ENCODE assay signal across 28 mouse cellular contexts in genomic region chr2:143560384-143560783, GRCm38 (mm10). TPM values are rescaled to one million over a fixed set of nuclear protein-coding genes. Genes with fewer than 3 reads are reported as not detected.
"Had no signal": no experiment of that assay in that cellular context is flagged by ENCODE, and none has a peak within 500 bp of the region (broad histone marks: within the 10 kb centered on the region; RNA-seq: fewer than 3 reads in every experiment).

No protein-coding gene starts in this region.

- H3K9ac ChIP-seq: heart, embryonic 12.5 days; hindbrain, embryonic 12.5 days; hindbrain, embryonic 14.5 days; intestine, embryonic 15.5 days; limb, embryonic 12.5 days; liver, embryonic 13.5 days; liver, embryonic 15.5 days had no signal

- H3K27me3 ChIP-seq: heart, embryonic 12.5 days; hindbrain, embryonic 12.5 days; intestine, embryonic 15.5 days; limb, embryonic 12.5 days; liver, embryonic 13.5 days; liver, embryonic 15.5 days had no signal

- H3K36me3 ChIP-seq: heart, embryonic 10.5 days; heart, embryonic 12.5 days; hindbrain, embryonic 10.5 days; hindbrain, embryonic 12.5 days; intestine, embryonic 15.5 days; limb, embryonic 10.5 days; limb, embryonic 12.5 days; liver, embryonic 13.5 days; liver, embryonic 15.5 days had no signal

- H3K4me1 ChIP-seq: heart, embryonic 10.5 days; heart, embryonic 12.5 days; hindbrain, embryonic 10.5 days; hindbrain, embryonic 12.5 days; intestine, embryonic 15.5 days; limb, embryonic 10.5 days; limb, embryonic 12.5 days; liver, embryonic 13.5 days; liver, embryonic 15.5 days had no signal

- H3K4me3 ChIP-seq: gastrocnemius, adult 2 months; heart, embryonic 10.5 days; heart, embryonic 12.5 days; hindbrain, embryonic 10.5 days; hindbrain, embryonic 12.5 days; intestine, embryonic 15.5 days; limb, embryonic 10.5 days; limb, embryonic 12.5 days; liver, embryonic 13.5 days; liver, embryonic 15.5 days had no signal

- H3K27ac ChIP-seq: gastrocnemius, adult 2 months; heart, embryonic 10.5 days; hindbrain, embryonic 10.5 days; hindbrain, embryonic 12.5 days; hindbrain, embryonic 14.5 days; intestine, embryonic 15.5 days; limb, embryonic 10.5 days; limb, embryonic 12.5 days; liver, embryonic 13.5 days; liver, embryonic 15.5 days had no signal

- H3K9me3 ChIP-seq: heart, embryonic 10.5 days; heart, embryonic 12.5 days; hindbrain, embryonic 10.5 days; hindbrain, embryonic 12.5 days; intestine, embryonic 15.5 days; limb, embryonic 10.5 days; limb, embryonic 12.5 days; liver, embryonic 15.5 days had no signal

- H3K4me2 ChIP-seq: heart, embryonic 12.5 days; hindbrain, embryonic 12.5 days; hindbrain, embryonic 14.5 days; intestine, embryonic 15.5 days; limb, embryonic 12.5 days; liver, embryonic 11.5 days; liver, embryonic 13.5 days; liver, embryonic 15.5 days had no signal

- DNase-seq: gastrocnemius, adult 2 months; gastrocnemius, postnatal 10 days; gastrocnemius, postnatal 25 days; heart, adult 18-20 months; heart, postnatal 10 days; heart, postnatal 4 days; kidney, adult 18-20 months; kidney, adult 8-10 months; kidney, postnatal 10 days; kidney, postnatal 25 days; kidney, postnatal 4 days; liver; liver, embryonic 13.5 days had no signal

- ATAC-seq: hindbrain, embryonic 16.5 days; inflammation-experienced regulatory T-cells, adult 6 months; intestine, embryonic 15.5 days; intestine, postnatal 0 days had no signal

RNA-seq across cellular contexts. Expression of gene Pcsk2, which starts 14.4 kb away (rescaled TPM):
- total RNA-seq: gastrocnemius, adult 2 months; granulocyte monocyte progenitor cell, adult 5-6 weeks; heart, adult 18-20 months; heart, postnatal 10 days; heart, postnatal 25 days had no signal
- polyA plus RNA-seq: heart, embryonic 12.5 days; inflammation-experienced regulatory T-cells, adult 6 months had no signal
